Mouse (Mus musculus): ENCODE data around the gene Arl6ip4. TPM values are rescaled to one million over a fixed set of nuclear protein-coding genes. Genes with fewer than 3 reads are reported as not detected.

The Arl6ip4 gene
- polyA plus RNA-seq (2015; fragmentation: Nextera tagmentation; extraction: Ambion mirVana) = 75.0 and 80.1 TPM in 2 replicates

GRCm38 (mm10) chr5:124115990-124116845, at the start of gene Arl6ip4:
Gene Arl6ip4, plus strand, starts transcription at chr5:124116089.

GRCm38 (mm10) chr5:124095596-124096232, 20.2 kb upstream of the Arl6ip4 start, which contains the start of gene Abcb9:
Gene Abcb9, minus strand, starts transcription at chr5:124095798.

GRCm38 (mm10) chr5:124111742-124112497, 4.0 kb upstream of the Arl6ip4 start, which contains the start of gene Ogfod2:
Gene Ogfod2, plus strand, starts transcription at chr5:124112297.

Other genes with a start within 250 kb of the Arl6ip4 start
- 4.4 and 5.1 TPM in 2 replicates for gene Hcar1, start 236.1 kb upstream of the Arl6ip4 start, polyA plus RNA-seq (2015; fragmentation: Nextera tagmentation; extraction: Ambion mirVana)
- 77.7 and 104 TPM in 2 replicates for gene Denr, start 208.9 kb upstream of the Arl6ip4 start, polyA plus RNA-seq (2015; fragmentation: Nextera tagmentation; extraction: Ambion mirVana)
- gene Gm43518, start 188.7 kb upstream of the Arl6ip4 start, polyA plus RNA-seq (2015; fragmentation: Nextera tagmentation; extraction: Ambion mirVana) = 1.1 and 1.9 TPM in 2 replicates
- gene Ccdc62, start 185.4 kb upstream of the Arl6ip4 start, polyA plus RNA-seq (2015; fragmentation: Nextera tagmentation; extraction: Ambion mirVana) = 4.6 and 6.0 TPM in 2 replicates
- gene Hip1r, start 142.5 kb upstream of the Arl6ip4 start, polyA plus RNA-seq (2015; fragmentation: Nextera tagmentation; extraction: Ambion mirVana) = 52.0 and 72.7 TPM in 2 replicates
- gene Vps37b, start 83.8 kb upstream of the Arl6ip4 start, polyA plus RNA-seq (2015; fragmentation: Nextera tagmentation; extraction: Ambion mirVana) = 35.9 and 39.0 TPM in 2 replicates
- gene Abcb9, start 20.3 kb upstream of the Arl6ip4 start, polyA plus RNA-seq (2015; fragmentation: Nextera tagmentation; extraction: Ambion mirVana) = 1.5 and 1.6 TPM in 2 replicates
- 16.7 and 17.0 TPM in 2 replicates for gene Ogfod2, start 3.8 kb upstream of the Arl6ip4 start, polyA plus RNA-seq (2015; fragmentation: Nextera tagmentation; extraction: Ambion mirVana)
- 1.8 and 2.0 TPM in 2 replicates for gene Pitpnm2, start 133.7 kb downstream of the Arl6ip4 start, polyA plus RNA-seq (2015; fragmentation: Nextera tagmentation; extraction: Ambion mirVana)
- gene Mphosph9, start 211.9 kb downstream of the Arl6ip4 start, polyA plus RNA-seq (2015; fragmentation: Nextera tagmentation; extraction: Ambion mirVana) = 3.7 and 4.1 TPM in 2 replicates
- gene 2810006K23Rik, start 212.0 kb downstream of the Arl6ip4 start, polyA plus RNA-seq (2015; fragmentation: Nextera tagmentation; extraction: Ambion mirVana) = 6.4 and 6.6 TPM in 2 replicates
- gene Cdk2ap1, start 247.0 kb downstream of the Arl6ip4 start, polyA plus RNA-seq (2015; fragmentation: Nextera tagmentation; extraction: Ambion mirVana) = 18.8 and 27.6 TPM in 2 replicates